Mouse (Mus musculus) gastrocnemius, postnatal 14 days (tissue): Measurements from ENCODE around the gene Tec. TPM values are rescaled to one million over a fixed set of nuclear protein-coding genes. Genes with fewer than 3 reads are reported as not detected.

ENCODE experiments used
- DNase-seq: peaks from one replicate; pipeline ENCODE4 v3.0.0; 2021; ENCODE audit warnings: mixed read lengths
- intact Hi-C: fragments of 180-260 bp; cut with DNase I; formaldehyde crosslinking; loops from one replicate; pipeline ENCODE4 v1.15.1; 2025; ENCODE audit warnings: low total_unique reads
- long read RNA-seq, 2 experiments: library from polyadenylated mRNA; stranded (forward); transcript quantifications; one replicate each; pipeline ENCODE4 v2.0.0; 2021
- total RNA-seq, 2 experiments: library from RNA; stranded (reverse); gene quantifications; 2 replicates each; pipeline ENCODE4 v1.2.3; 2021

Tec gene
- total RNA-seq: 1 to 10 TPM; 2.0 to 2.4 TPM
- long read RNA-seq, experiment 1: 0 reads
- long read RNA-seq, experiment 2, partial matches to known transcripts: 0 of 1 reads
- long read RNA-seq, experiment 2, other reads (novel, unspliced or antisense): 1 of 1 reads

GRCm38 (mm10) chr5:72868091-72868875 is at the start of gene Tec:
Tec (minus strand) TSS chr5:72868483.
- intact Hi-C loops: no loop called here
- DNase-seq: peak; percentile 90

GRCm38 (mm10) chr5:72916851-72917250 is 48.6 kb upstream of the Tec start:
- intact Hi-C loops: no loop called here
- DNase-seq: no peak

- intact Hi-C loops: no loop called here
- no peak for DNase-seq
Observed at GRCm38 (mm10) chr5:72916048-72916447, 47.8 kb upstream of the Tec start.

GRCm38 (mm10) chr5:72914633-72915561 is 46.6 kb upstream of the Tec start:
- peak; percentile 62 for DNase-seq
- intact Hi-C loops: no loop called here

- DNase-seq: peak; percentile 100
- intact Hi-C loops: no loop called here
Observed at GRCm38 (mm10) chr5:72913648-72914557, 45.6 kb upstream of the Tec start, which contains the start of gene Slain2. Slain2 (plus strand) TSS chr5:72914304.

GRCm38 (mm10) chr5:72911284-72911683 is 43.0 kb upstream of the Tec start:
- intact Hi-C loops: no loop called here
- no peak for DNase-seq

GRCm38 (mm10) chr5:72910373-72910772 is 42.1 kb upstream of the Tec start:
- no peak for DNase-seq
- intact Hi-C loops: no loop called here

- intact Hi-C loops: no loop called here
- DNase-seq: no peak
Observed at GRCm38 (mm10) chr5:72909363-72909762, 41.1 kb upstream of the Tec start.

GRCm38 (mm10) chr5:72908324-72908936 is 40.1 kb upstream of the Tec start:
- intact Hi-C loops: no loop called here
- no peak for DNase-seq

- intact Hi-C loops: no loop called here
- DNase-seq: no peak
Observed at GRCm38 (mm10) chr5:72907402-72907801, 39.1 kb upstream of the Tec start.

- intact Hi-C loops: no loop called here
- DNase-seq: no peak
Observed at GRCm38 (mm10) chr5:72904903-72905790, 36.9 kb upstream of the Tec start.

GRCm38 (mm10) chr5:72902876-72903516 is 34.7 kb upstream of the Tec start:
- no peak for DNase-seq

GRCm38 (mm10) chr5:72902312-72902711 is 34.0 kb upstream of the Tec start:
- no peak for DNase-seq
- intact Hi-C loops: no loop called here

More at GRCm38 (mm10) chr5:72902876-72903516, 34.7 kb upstream of the Tec start:
- intact Hi-C loops: no loop called here

- intact Hi-C loops: no loop called here
Observed at GRCm38 (mm10) chr5:72901866-72902265, 33.6 kb upstream of the Tec start.

GRCm38 (mm10) chr5:72899255-72899654 is 31.0 kb upstream of the Tec start:
- intact Hi-C loops: loop anchor here (5.0 kb wide), 1 partner anchor 58 kb away; no protein-coding TSS in a partner anchor
- no peak for DNase-seq

More at GRCm38 (mm10) chr5:72901866-72902265, 33.6 kb upstream of the Tec start:
- DNase-seq: no peak

GRCm38 (mm10) chr5:72897998-72898397 is 29.7 kb upstream of the Tec start:
- no peak for DNase-seq
- intact Hi-C loops: loop anchor here (5.0 kb wide), 1 partner anchor 59 kb away; no protein-coding TSS in a partner anchor
